Mouse (Mus musculus) stomach, embryonic 14.5 days (tissue): ENCODE measurements around the gene Pcbp4. TPM values are rescaled to one million over a fixed set of nuclear protein-coding genes. Genes with fewer than 3 reads are reported as not detected.

Source experiments
- ATAC-seq: fragments of 200-750 bp; cut with Nextera tagmentation; 2 replicates; pipeline ENCODE4 v1.8.0; 2017; ENCODE audit warnings: low read depth, moderate TSS enrichment; ENCODE audit not compliant: insufficient number of reproducible peaks, insufficient read depth, low FRiP score
- H3K27ac ChIP-seq: fragments of 300-500 bp; sonication (generic); 2 replicates; pipeline ENCODE4 v1.5.1; 2014; ENCODE audit warnings: mild to moderate bottlenecking, low read length, moderate library complexity, mixed read lengths
- H3K27me3 ChIP-seq: fragments of 300-500 bp; sonication (generic); 2 replicates; pipeline ENCODE4 v1.6.1; 2014; ENCODE audit warnings: low read length, control low read depth, mixed read lengths; ENCODE audit not compliant: control insufficient read depth, insufficient read depth
- H3K36me3 ChIP-seq: fragments of 300-500 bp; sonication (generic); 2 replicates; pipeline ENCODE4 v1.6.1; 2014; ENCODE audit warnings: mild to moderate bottlenecking, control low read depth, low read length, moderate library complexity, mixed read lengths; ENCODE audit not compliant: control insufficient read depth, insufficient read depth
- H3K4me1 ChIP-seq: fragments of 300-500 bp; sonication (generic); 2 replicates; pipeline ENCODE4 v1.6.1; 2014; ENCODE audit warnings: low read length, control low read depth, mixed read lengths; ENCODE audit not compliant: control insufficient read depth, insufficient read depth
- H3K4me2 ChIP-seq: fragments of 300-500 bp; sonication (generic); replicated peaks from 2 replicates; pipeline ENCODE4 v1.6.1; 2014; ENCODE audit warnings: low read depth, low read length, control low read depth
- H3K4me3 ChIP-seq: fragments of 300-500 bp; sonication (generic); 2 replicates; pipeline ENCODE4 v1.5.1; 2014; ENCODE audit warnings: low read depth, low read length, control low read depth
- H3K9ac ChIP-seq: fragments of 300-500 bp; sonication (generic); replicated peaks from 2 replicates; pipeline ENCODE4 v1.6.1; 2014; ENCODE audit warnings: low read depth, mild to moderate bottlenecking, control low read depth, low read length, moderate library complexity, mixed read lengths
- H3K9me3 ChIP-seq: fragments of 300-500 bp; sonication (generic); 2 replicates; pipeline ENCODE4 v1.6.1; 2016; ENCODE audit warnings: low read depth, low read length, control low read depth; ENCODE audit not compliant: control insufficient read depth
- WGBS: fragments of 180-500 bp; shearing (Covaris S2); extraction: QIAGEN DNeasy Blood & Tissue Kit; methylation state at CpG from one replicate; pipeline ENCODE4 v1.1.7; 2014; 5-methylcytosine and 5-hydroxymethylcytosine counted together
- polyA plus RNA-seq: library from polyadenylated mRNA; unstranded; fragments of >200 nt; fragmentation: Nextera tagmentation; extraction: Ambion mirVana; gene quantifications from 2 replicates; pipeline ENCODE4 v1.2.1, GENCODE M21; 2014

The Pcbp4 gene
- polyA plus RNA-seq, 1 experiment from 2014 or later, result 60.9 TPM

GRCm38 (mm10) chr9:106464751-106465541 is 11.9 kb downstream of the Pcbp4 start:
- Histone ChIP-seq H3K27me3 (no peaks in the 10 kb centered on the region), H3K4me1 (peaks cover 5% of the 10 kb centered on the region; the same call in 1 of the 2 replicates), H3K4me2 (peak overlapping the region; percentile 98), H3K27ac (no peak overlapping the region), H3K36me3 (peaks cover 20% of the 10 kb centered on the region), H3K9ac (peak overlapping the region; percentile 55), H3K9me3 (no peaks in the 10 kb centered on the region), H3K4me3 (peak overlapping the region; percentile 53)
- WGBS, result 2% methylated on average over 92 of the region's 99 CpGs
- peak; percentile 65; the same call in 1 of the 2 replicates for ATAC-seq

- peak within 1 kb of the TSS; percentile 55 for H3K9ac ChIP-seq
- peak within 1 kb of the TSS; percentile 53 for H3K4me3 ChIP-seq
- H3K27me3 ChIP-seq, result no peaks in the 10 kb centered on the region
- no peak for ATAC-seq
- H3K4me2 ChIP-seq, result peak within 1 kb of the TSS; percentile 98
- H3K27ac ChIP-seq, result no peak within 1 kb of the TSS
- H3K9me3 ChIP-seq, result no peaks in the 10 kb centered on the region
- peaks cover 19% of the 10 kb centered on the region for H3K36me3 ChIP-seq
- 38% methylated on average over 26 of the region's 26 CpGs for WGBS
- peaks cover 5% of the 10 kb centered on the region; the same call in 1 of the 2 replicates for H3K4me1 ChIP-seq
Observed at GRCm38 (mm10) chr9:106465571-106466200, 12.6 kb downstream of the Pcbp4 start, which contains the start of gene Gpr62. Gene Gpr62 (minus strand): TSS chr9:106465938.

- peaks cover 7% of the 10 kb centered on the region for H3K4me1 ChIP-seq
- no peak overlapping the region for H3K4me2 ChIP-seq
- 83% methylated on average over 6 of the region's 6 CpGs for WGBS
- no peaks in the 10 kb centered on the region for H3K27me3 ChIP-seq
- no peak for ATAC-seq
- H3K27ac ChIP-seq, result no peak overlapping the region
- H3K4me3 ChIP-seq, result no peak overlapping the region
- H3K9me3 ChIP-seq, result no peaks in the 10 kb centered on the region
- H3K9ac ChIP-seq, result no peak overlapping the region
- peaks cover 17% of the 10 kb centered on the region for H3K36me3 ChIP-seq
Observed at GRCm38 (mm10) chr9:106466721-106467120, 13.6 kb downstream of the Pcbp4 start.

- no peaks in the 10 kb centered on the region for H3K27me3 ChIP-seq
- ATAC-seq, result no peak
- H3K4me2 ChIP-seq, result no peak overlapping the region
- H3K27ac ChIP-seq, result no peak overlapping the region
- no peak overlapping the region for H3K4me3 ChIP-seq
- 91% methylated on average over 7 of the region's 7 CpGs for WGBS
- no peaks in the 10 kb centered on the region for H3K9me3 ChIP-seq
- peaks cover 8% of the 10 kb centered on the region for H3K36me3 ChIP-seq
- peaks cover 14% of the 10 kb centered on the region for H3K4me1 ChIP-seq
- H3K9ac ChIP-seq, result no peak overlapping the region
Observed at GRCm38 (mm10) chr9:106467746-106468145, 14.7 kb downstream of the Pcbp4 start.

GRCm38 (mm10) chr9:106469317-106469716 is 16.2 kb downstream of the Pcbp4 start:
- no peak overlapping the region for H3K27ac ChIP-seq
- no peak for ATAC-seq
- peaks cover 16% of the 10 kb centered on the region for H3K4me1 ChIP-seq
- WGBS, result 72% methylated on average over 6 of the region's 6 CpGs
- no peak overlapping the region for H3K4me2 ChIP-seq
- H3K9ac ChIP-seq, result no peak overlapping the region
- H3K4me3 ChIP-seq, result no peak overlapping the region
- no peaks in the 10 kb centered on the region for H3K27me3 ChIP-seq
- no peaks in the 10 kb centered on the region for H3K36me3 ChIP-seq
- H3K9me3 ChIP-seq, result no peaks in the 10 kb centered on the region

- Histone ChIP-seq H3K36me3 (no peaks in the 10 kb centered on the region), H3K27ac (no peak overlapping the region), H3K4me3 (no peak overlapping the region), H3K9ac (no peak overlapping the region), H3K4me2 (no peak overlapping the region), H3K27me3 (no peaks in the 10 kb centered on the region), H3K9me3 (no peaks in the 10 kb centered on the region), H3K4me1 (peaks cover 16% of the 10 kb centered on the region)
- 68% methylated on average over 9 of the region's 9 CpGs for WGBS
- ATAC-seq, result no peak
Observed at GRCm38 (mm10) chr9:106469776-106470175, 16.7 kb downstream of the Pcbp4 start.

- H3K36me3 ChIP-seq, result no peaks in the 10 kb centered on the region
- no peaks in the 10 kb centered on the region for H3K27me3 ChIP-seq
- peaks cover 21% of the 10 kb centered on the region for H3K4me1 ChIP-seq
- H3K4me3 ChIP-seq, result no peak overlapping the region
- H3K27ac ChIP-seq, result no peak overlapping the region
- WGBS, result 67% methylated on average over 14 of the region's 14 CpGs
- ATAC-seq, result no peak
- no peaks in the 10 kb centered on the region for H3K9me3 ChIP-seq
- H3K9ac ChIP-seq, result no peak overlapping the region
- 0 out of 2 replicates have a peak overlapping the region, but pooled peaks have one; percentile 8 for H3K4me2 ChIP-seq
Observed at GRCm38 (mm10) chr9:106470991-106471750, 18.1 kb downstream of the Pcbp4 start.

- no peak overlapping the region for H3K4me3 ChIP-seq
- H3K9me3 ChIP-seq, result no peaks in the 10 kb centered on the region
- 20% methylated on average over 5 of the region's 5 CpGs for WGBS
- 0 out of 2 replicates have a peak overlapping the region, but pooled peaks have one; percentile 8 for H3K4me2 ChIP-seq
- no peak for ATAC-seq
- H3K27me3 ChIP-seq, result no peaks in the 10 kb centered on the region
- H3K27ac ChIP-seq, result no peak overlapping the region
- no peak overlapping the region for H3K9ac ChIP-seq
- H3K36me3 ChIP-seq, result no peaks in the 10 kb centered on the region
- H3K4me1 ChIP-seq, result peaks cover 21% of the 10 kb centered on the region
Observed at GRCm38 (mm10) chr9:106471892-106472291, 18.8 kb downstream of the Pcbp4 start.
